In genomic region chr4:22367368-22367767, GRCm38 (mm10) we compare ENCODE assay signal across 11 mouse cellular contexts. TPM values are rescaled to one million over a fixed set of nuclear protein-coding genes. Genes with fewer than 3 reads are reported as not detected.
DNase-seq lines count a peak whose midpoint lies in the region; ATAC-seq and TF ChIP-seq lines count a peak whose summit lies in the region.
"Had no signal": no experiment of that assay in that cellular context is flagged by ENCODE, and none has a peak within 500 bp of the region (broad histone marks: within the 10 kb centered on the region; RNA-seq: fewer than 3 reads in every experiment).

No protein-coding gene starts in this region.

- no peak overlapping the region for H3K9ac ChIP-seq in heart, postnatal 0 days (replicated peaks; ENCODE audit: low read depth, low read length)
- H3K9ac ChIP-seq in heart, embryonic 12.5 days, result no peak overlapping the region
- H3K9ac ChIP-seq in forebrain, embryonic 16.5 days (replicated peaks; ENCODE audit: low read depth, low read length), result no peak overlapping the region
- H3K9ac ChIP-seq: heart, embryonic 13.5 days; liver, embryonic 15.5 days had no signal

- H3K36me3 ChIP-seq in heart, postnatal 0 days (replicated peaks; ENCODE audit: control insufficient read depth, insufficient read depth, low read length), result no peaks in the 10 kb centered on the region
- H3K36me3 ChIP-seq in heart, embryonic 12.5 days, result no peaks in the 10 kb centered on the region
- H3K36me3 ChIP-seq in forebrain, embryonic 16.5 days (ENCODE audit: control insufficient read depth, insufficient read depth), result no peaks in the 10 kb centered on the region
- H3K36me3 ChIP-seq: heart, embryonic 13.5 days; liver, embryonic 15.5 days had no signal

- WGBS in heart, postnatal 0 days, result 60% methylated on average over 5 of the region's 5 CpGs
- 55% methylated on average over 5 of the region's 5 CpGs for WGBS in heart, embryonic 12.5 days
- WGBS in forebrain, embryonic 16.5 days, result 56% methylated on average over 5 of the region's 5 CpGs

- no peak overlapping the region for H3K4me3 ChIP-seq in heart, postnatal 0 days (ENCODE audit: low read depth, low read length)
- H3K4me3 ChIP-seq in heart, embryonic 12.5 days, result no peak overlapping the region
- no peak overlapping the region for H3K4me3 ChIP-seq in forebrain, embryonic 16.5 days (replicated peaks; ENCODE audit: low read length)
- H3K4me3 ChIP-seq: heart, embryonic 13.5 days; liver, embryonic 15.5 days had no signal

- no peak overlapping the region for H3K27ac ChIP-seq in heart, postnatal 0 days (ENCODE audit: low read depth)
- H3K27ac ChIP-seq in heart, embryonic 12.5 days (ENCODE audit: poor library complexity, severe bottlenecking), result no peak overlapping the region
- no peak overlapping the region for H3K27ac ChIP-seq in forebrain, embryonic 16.5 days (ENCODE audit: low read length)
- H3K27ac ChIP-seq: heart, embryonic 13.5 days; liver, embryonic 15.5 days had no signal

- no peaks in the 10 kb centered on the region for H3K4me1 ChIP-seq in heart, postnatal 0 days (ENCODE audit: control insufficient read depth, insufficient read depth)
- no peaks in the 10 kb centered on the region for H3K4me1 ChIP-seq in heart, embryonic 12.5 days (replicated peaks)
- H3K4me1 ChIP-seq in forebrain, embryonic 16.5 days (replicated peaks; ENCODE audit: control insufficient read depth, insufficient read depth, low read length), result no peaks in the 10 kb centered on the region
- H3K4me1 ChIP-seq: heart, embryonic 13.5 days; liver, embryonic 15.5 days had no signal

- peak; percentile 42 for DNase-seq in heart, postnatal 0 days (ENCODE audit: low spot score)
- peak; percentile 4 for DNase-seq in ovary, postnatal 36 days (ENCODE audit: low spot score)
- no peak for DNase-seq in ovary, postnatal 10 days (ENCODE audit: low spot score)
- no peak for DNase-seq in thymus, postnatal 0 days (ENCODE audit: low spot score)
- DNase-seq in thymus, postnatal 4 days, result no peak
- no peak for DNase-seq in layer of hippocampus, adult 11-12 months (ENCODE audit: low spot score)
- DNase-seq: kidney, postnatal 36 days had no signal

- H3K4me2 ChIP-seq in heart, postnatal 0 days (ENCODE audit: low read depth, low read length), result no peak overlapping the region
- no peak overlapping the region for H3K4me2 ChIP-seq in heart, embryonic 12.5 days
- no peak overlapping the region for H3K4me2 ChIP-seq in forebrain, embryonic 16.5 days (ENCODE audit: low read length)
- H3K4me2 ChIP-seq: heart, embryonic 13.5 days; liver, embryonic 15.5 days had no signal

- TF ChIP-seq CTCF in heart, postnatal 0 days (IDR thresholded peaks at IDR 0.05; ENCODE audit: low read depth), result peak; percentile 45

- H3K27me3 ChIP-seq in heart, postnatal 0 days (ENCODE audit: control insufficient read depth, insufficient read depth, low read length), result no peaks in the 10 kb centered on the region
- H3K27me3 ChIP-seq in heart, embryonic 12.5 days (replicated peaks), result no peaks in the 10 kb centered on the region
- no peaks in the 10 kb centered on the region for H3K27me3 ChIP-seq in forebrain, embryonic 16.5 days (replicated peaks; ENCODE audit: control insufficient read depth, insufficient read depth, low read length)
- H3K27me3 ChIP-seq: heart, embryonic 13.5 days; liver, embryonic 15.5 days had no signal

- TF ChIP-seq EP300 in heart, postnatal 0 days (IDR thresholded peaks at IDR 0.05; ENCODE audit: low read depth), result no peak

- no peaks in the 10 kb centered on the region for H3K9me3 ChIP-seq in heart, postnatal 0 days (replicated peaks; ENCODE audit: control insufficient read depth, low read length)
- no peaks in the 10 kb centered on the region for H3K9me3 ChIP-seq in heart, embryonic 12.5 days (replicated peaks)
- H3K9me3 ChIP-seq in forebrain, embryonic 16.5 days (ENCODE audit: control insufficient read depth, low read length), result no peaks in the 10 kb centered on the region
- H3K9me3 ChIP-seq: heart, embryonic 13.5 days; liver, embryonic 15.5 days had no signal

- 0 out of 2 replicates have a peak, but pooled peaks have one; percentile 33 for ATAC-seq in heart, postnatal 0 days (ENCODE audit: insufficient read depth, low read depth)
- no peak for ATAC-seq in heart, embryonic 12.5 days (ENCODE audit: insufficient number of reproducible peaks, low FRiP score)
- 0 out of 2 replicates have a peak, but pooled peaks have one; percentile 49 for ATAC-seq in forebrain, embryonic 16.5 days

RNA-seq across cellular contexts. Expression of gene Fbxl4, which starts 10.0 kb away (rescaled TPM):
- total RNA-seq in heart, postnatal 0 days (2014; rRNA removed; ENCODE audit: low replicate concordance), result 18.3 and 26.2 TPM in 2 replicates
- polyA plus RNA-seq in heart, postnatal 0 days (2015; fragmentation: Nextera tagmentation; extraction: Ambion mirVana), result 11.5 and 13.2 TPM in 2 replicates
- polyA plus RNA-seq in heart, embryonic 12.5 days (2016; fragmentation: Nextera tagmentation; extraction: Ambion mirVana), result 12.5 and 14.3 TPM in 2 replicates
- 13.0 and 13.5 TPM in 2 replicates for polyA plus RNA-seq in forebrain, embryonic 16.5 days (2015; fragmentation: Nextera tagmentation; extraction: Ambion mirVana)
- 13.6 and 13.8 TPM in 2 replicates for polyA plus RNA-seq in thymus, postnatal 0 days (2015; fragmentation: Nextera tagmentation; extraction: Ambion mirVana)

Comparison
In these comparisons a context has a peak if more than half of its experiments do, and no peak if none do; other contexts are left out.
1. DNase-seq: peak in heart, postnatal 0 days (single experiment) and ovary, postnatal 36 days (single experiment); none in ovary, postnatal 10 days (single experiment), thymus, postnatal 0 days (single experiment), thymus, postnatal 4 days (single experiment) and layer of hippocampus, adult 11-12 months (single experiment).